Mouse (Mus musculus) heart, postnatal 14 days (tissue): ENCODE data around the gene Tmc7. TPM values are rescaled to one million over a fixed set of nuclear protein-coding genes. Genes with fewer than 3 reads are reported as not detected.

Source experiments
- DNase-seq, 2 experiments: peaks; one replicate each; pipeline ENCODE4 v3.0.0; 2021 to 2022
- intact Hi-C: fragments of 180-260 bp; cut with DNase I; formaldehyde crosslinking; loops from one replicate; pipeline ENCODE4 v1.15.1; 2025
- total RNA-seq, 2 experiments: library from RNA; stranded (reverse); gene quantifications; 2 replicates each; pipeline ENCODE4 v1.2.3; 2021

Gene Tmc7
- total RNA-seq, 2 experiments from 2014 or later, result 8.6 to 9.6 TPM

- intact Hi-C loops, result loop anchor here (2.0 kb wide), 2 partner anchors 31 to 215 kb away; no protein-coding TSS in a partner anchor
Measured at GRCm38 (mm10) chr7:118519661-118520060, 64.9 kb downstream of the Tmc7 start.

GRCm38 (mm10) chr7:118518687-118519086, 65.8 kb downstream of the Tmc7 start:
- intact Hi-C loops, result loop anchor here (1.0 to 2.0 kb wide), 2 partner anchors 30 to 70 kb away; partner anchors contain the start of gene Syt17
- DNase-seq, result peak; percentile 90 to 93

More at GRCm38 (mm10) chr7:118519661-118520060, 64.9 kb downstream of the Tmc7 start:
- DNase-seq, result no peak

- intact Hi-C loops, result loop anchor here (1.0 to 2.0 kb wide), 2 partner anchors 29 to 70 kb away; partner anchors contain the start of gene Syt17
- DNase-seq, result peak; percentile 23 to 27
Measured at GRCm38 (mm10) chr7:118517819-118518218, 66.7 kb downstream of the Tmc7 start.

GRCm38 (mm10) chr7:118508556-118508955, 76.0 kb downstream of the Tmc7 start:
- DNase-seq, result no peak
- intact Hi-C loops, result no loop called here

GRCm38 (mm10) chr7:118503844-118504243, 80.7 kb downstream of the Tmc7 start:
- DNase-seq, result no peak
- intact Hi-C loops, result no loop called here

- intact Hi-C loops, result no loop called here
- DNase-seq, result no peak
Measured at GRCm38 (mm10) chr7:118502333-118502732, 82.2 kb downstream of the Tmc7 start.

GRCm38 (mm10) chr7:118499784-118500435, 84.6 kb downstream of the Tmc7 start:
- no peak for DNase-seq
- intact Hi-C loops, result no loop called here

- intact Hi-C loops, result no loop called here
- no peak for DNase-seq
Measured at GRCm38 (mm10) chr7:118498984-118499783, 85.4 kb downstream of the Tmc7 start.

- intact Hi-C loops, result no loop called here
- no peak for DNase-seq
Measured at GRCm38 (mm10) chr7:118494892-118495579, 89.5 kb downstream of the Tmc7 start.

- intact Hi-C loops, result no loop called here
- DNase-seq, result no peak
Measured at GRCm38 (mm10) chr7:118493892-118494291, 90.6 kb downstream of the Tmc7 start.

- peak; percentile 87 to 89 for DNase-seq
- intact Hi-C loops, result no loop called here
Measured at GRCm38 (mm10) chr7:118491431-118492147, 92.9 kb downstream of the Tmc7 start, which contains the start of gene Itpripl2. Gene Itpripl2, minus strand, starts transcription at chr7:118491975.

GRCm38 (mm10) chr7:118490666-118491430, 93.7 kb downstream of the Tmc7 start:
- intact Hi-C loops, result no loop called here
- DNase-seq, result peak; percentile 55 to 65

- DNase-seq, result peak; percentile 48 to 57
- intact Hi-C loops, result loop anchor here (2.0 to 5.0 kb wide), 2 partner anchors 29 to 38 kb away; no protein-coding TSS in a partner anchor
Measured at GRCm38 (mm10) chr7:118489706-118490665, 94.5 kb downstream of the Tmc7 start.

GRCm38 (mm10) chr7:118488060-118488664, 96.4 kb downstream of the Tmc7 start:
- intact Hi-C loops, result loop anchor here (2.0 to 5.0 kb wide), 2 partner anchors 31 to 36 kb away; no protein-coding TSS in a partner anchor
- DNase-seq, result no peak

- intact Hi-C loops, result loop anchor here (5.0 kb wide), 1 partner anchor 35 kb away; no protein-coding TSS in a partner anchor
- no peak for DNase-seq
Measured at GRCm38 (mm10) chr7:118486917-118487316, 97.6 kb downstream of the Tmc7 start.
